Mouse (Mus musculus): ENCODE data around the gene Nfatc4.

The Nfatc4 gene

DNA sequence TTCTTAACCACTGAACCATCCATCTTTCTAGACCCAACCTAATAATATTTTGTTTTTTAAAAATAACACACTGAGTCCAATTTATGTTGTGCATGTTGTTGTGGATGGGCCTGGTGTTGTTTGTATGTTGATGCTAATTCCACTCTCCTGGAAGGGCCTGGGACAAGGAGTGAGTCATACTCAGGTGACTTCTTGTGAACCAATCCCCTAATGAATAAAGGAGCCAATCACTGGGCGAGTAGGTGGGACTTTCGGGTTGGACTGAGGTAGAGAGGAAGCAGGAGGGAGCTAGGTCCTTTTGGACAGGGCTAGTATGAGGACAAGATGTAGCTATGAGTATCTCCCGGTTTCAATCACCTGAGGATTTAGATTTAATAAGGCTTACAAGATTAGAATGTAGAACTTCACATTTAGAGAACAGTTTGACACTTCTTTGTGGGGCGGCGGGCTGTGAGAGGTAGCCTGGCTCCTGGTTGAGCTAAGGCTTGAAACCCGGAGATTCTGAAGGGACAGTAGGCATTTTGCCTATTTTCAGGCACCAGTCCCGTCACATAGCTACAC, 3.0 kb upstream of the Nfatc4 start:
- intact Hi-C loops (cut with DNase I): no loop called here

- intact Hi-C loops (cut with DNase I): no loop called here
Measured at GRCm38 (mm10) chr14:55820576-55820975, 2.4 kb upstream of the Nfatc4 start.

DNA sequence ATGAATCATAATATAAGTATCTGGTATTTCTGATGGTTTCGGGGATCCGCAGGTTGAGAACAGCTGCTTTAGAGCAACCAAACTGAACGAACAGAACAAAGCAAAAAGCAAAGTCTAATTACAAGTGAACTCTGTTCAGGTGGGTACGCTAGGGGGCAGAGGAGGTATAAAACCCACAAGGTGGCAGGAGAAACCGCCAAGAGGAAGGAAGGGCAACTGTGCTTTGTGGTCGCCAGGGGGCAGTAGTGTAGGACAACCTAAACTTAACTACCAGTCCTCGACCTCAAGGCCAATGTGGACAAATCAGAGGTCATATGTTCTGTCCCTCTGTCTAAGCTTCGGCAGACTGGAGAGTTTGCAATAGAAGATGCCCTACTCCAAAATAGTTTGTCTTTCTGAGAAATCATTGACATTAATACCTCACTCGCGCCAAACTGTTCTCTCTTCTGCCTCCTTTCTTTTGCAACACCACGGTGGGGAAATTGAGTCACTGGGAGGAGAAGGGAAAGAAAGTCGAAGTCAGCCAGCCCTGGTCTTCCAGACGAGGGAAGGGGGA, 431 bp upstream of the Nfatc4 start:
- intact Hi-C loops (cut with DNase I): loop anchor here (1.0 kb wide), 1 partner anchor 42 kb away; no protein-coding TSS in a partner anchor

GRCm38 (mm10) chr14:55824001-55824480, 1.1 kb downstream of the Nfatc4 start:
- intact Hi-C loops (cut with DNase I): no loop called here

GRCm38 (mm10) chr14:55824481-55825215, 1.7 kb downstream of the Nfatc4 start:
- intact Hi-C loops (cut with DNase I): no loop called here

DNA sequence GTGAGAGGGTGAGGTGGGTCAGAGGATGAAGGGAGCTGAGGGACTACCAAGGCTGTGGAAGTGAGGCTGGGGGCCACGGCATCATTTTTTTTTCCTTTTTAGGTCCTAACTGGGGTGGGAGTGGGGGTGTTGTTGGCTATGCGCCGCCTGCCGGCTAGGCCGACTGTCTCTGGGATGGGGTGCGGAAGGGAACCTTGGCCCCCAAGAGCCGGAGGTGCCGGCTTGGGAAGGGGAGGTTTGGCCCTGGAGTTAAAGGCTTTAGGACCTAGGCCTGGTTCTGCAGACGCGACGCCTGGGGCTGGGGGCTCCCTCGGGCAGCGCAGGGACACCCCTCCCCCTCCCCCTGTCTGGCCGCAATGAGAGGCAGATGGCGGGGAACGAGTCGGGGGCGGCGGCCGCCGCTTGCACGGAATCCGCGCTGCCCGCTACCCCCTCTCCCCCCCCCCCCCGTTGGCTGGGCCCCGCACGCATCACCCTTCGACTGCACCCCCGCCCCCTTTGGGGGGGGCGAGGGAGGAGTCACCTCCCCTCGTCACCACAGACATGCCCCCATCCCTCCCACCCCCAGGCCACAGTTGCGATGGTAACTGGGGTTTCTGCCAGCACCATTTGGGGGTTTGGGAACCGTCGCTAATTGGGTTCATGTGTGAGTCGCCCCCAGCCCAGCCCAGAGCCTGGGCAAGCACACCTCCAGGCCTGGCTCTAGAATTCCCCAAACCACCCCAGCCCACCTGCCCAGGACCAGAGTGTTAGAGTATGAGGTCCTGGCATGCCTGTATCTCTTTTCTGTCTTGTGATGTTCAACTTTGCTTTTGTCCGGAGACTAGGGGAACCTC, 2.5 kb downstream of the Nfatc4 start:
- intact Hi-C loops (cut with DNase I): no loop called here

- intact Hi-C loops (cut with DNase I): no loop called here
Measured at GRCm38 (mm10) chr14:55826142-55826541, 3.2 kb downstream of the Nfatc4 start.

GRCm38 (mm10) chr14:55826551-55827340, 3.8 kb downstream of the Nfatc4 start:
- intact Hi-C loops (cut with DNase I): no loop called here

DNA sequence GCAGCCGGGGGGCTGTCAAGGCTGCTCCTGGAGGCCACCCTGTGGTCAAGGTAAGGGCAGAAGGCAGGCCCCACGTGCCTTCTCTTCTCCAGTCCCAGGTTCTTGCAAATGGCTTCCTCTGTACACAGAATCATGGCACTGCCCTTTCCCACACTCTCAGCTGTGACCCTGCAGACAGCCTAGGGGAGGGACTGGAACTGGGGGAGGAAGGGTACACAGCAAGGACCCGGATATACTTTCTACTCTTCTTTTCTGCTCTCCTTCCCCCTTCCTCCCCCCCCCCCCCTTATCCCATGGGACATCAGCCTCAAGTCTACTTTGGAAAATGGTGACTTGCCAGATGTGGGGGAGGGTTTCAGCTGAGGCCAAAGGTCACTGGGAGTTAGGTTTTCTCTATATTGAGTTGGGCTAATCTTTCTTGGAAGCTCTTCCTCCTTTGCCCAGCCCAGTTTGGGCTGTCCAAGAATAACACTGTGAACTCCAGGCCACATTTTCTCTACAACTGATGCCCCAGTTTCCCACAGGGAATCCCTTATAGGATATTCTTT, 5.8 kb downstream of the Nfatc4 start:
- intact Hi-C loops (cut with DNase I): no loop called here

DNA sequence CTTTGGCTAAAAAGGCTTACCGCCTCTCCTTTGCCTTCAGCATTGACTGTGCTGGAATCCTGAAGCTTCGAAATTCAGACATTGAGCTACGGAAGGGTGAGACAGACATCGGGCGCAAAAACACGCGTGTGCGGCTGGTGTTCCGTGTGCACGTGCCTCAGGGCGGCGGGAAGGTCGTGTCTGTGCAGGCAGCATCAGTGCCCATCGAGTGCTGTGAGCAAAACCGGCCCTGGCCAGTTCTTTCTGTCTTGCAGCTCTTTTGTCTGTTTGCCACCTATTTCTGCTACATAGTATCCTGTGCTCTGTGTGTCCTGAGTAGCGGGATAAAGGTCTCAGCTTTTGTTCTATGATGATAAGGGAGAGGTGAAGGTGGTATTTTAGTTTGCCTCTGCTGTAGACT, 6.9 kb downstream of the Nfatc4 start:
- intact Hi-C loops (cut with DNase I): no loop called here

- intact Hi-C loops (cut with DNase I): no loop called here
Measured at GRCm38 (mm10) chr14:55830331-55830730, 7.4 kb downstream of the Nfatc4 start.

GRCm38 (mm10) chr14:55833126-55833525, 10.2 kb downstream of the Nfatc4 start:
- intact Hi-C loops (cut with DNase I): no loop called here

DNA sequence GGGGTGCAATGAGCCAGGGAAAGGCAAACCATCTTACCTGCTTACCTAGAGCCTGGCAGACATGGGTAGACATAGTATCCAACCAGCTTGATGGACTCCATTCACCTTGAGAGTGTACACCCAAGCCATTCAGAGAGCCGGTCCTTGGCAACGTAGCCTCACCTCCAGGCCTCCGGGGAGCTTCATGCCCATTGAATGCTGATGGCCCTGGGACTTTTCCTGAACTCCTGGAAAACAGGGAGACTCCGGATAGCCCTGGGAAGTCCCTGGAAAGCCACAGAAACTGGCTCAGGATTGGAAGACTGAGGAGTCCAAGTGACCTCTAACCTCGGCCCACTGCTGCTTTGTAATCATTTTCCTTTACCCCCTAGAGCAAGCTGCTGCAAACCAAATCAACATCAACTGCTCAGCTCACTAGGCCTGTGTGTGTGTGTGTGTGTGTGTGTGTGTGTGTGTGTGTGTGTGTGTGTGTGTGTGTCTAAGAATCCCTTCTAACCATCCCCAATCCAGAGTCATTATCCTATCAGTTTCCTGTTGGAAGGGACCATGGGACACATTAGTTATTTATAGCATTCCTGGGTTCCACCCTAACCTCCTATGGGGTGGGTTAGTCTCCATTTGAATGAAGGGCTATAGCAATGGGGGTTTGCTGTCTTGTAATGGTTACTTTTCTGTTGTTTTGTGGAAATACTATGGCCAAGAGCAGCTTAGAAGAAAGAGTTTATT, 12.0 kb downstream of the Nfatc4 start:
- intact Hi-C loops (cut with DNase I): no loop called here

DNA sequence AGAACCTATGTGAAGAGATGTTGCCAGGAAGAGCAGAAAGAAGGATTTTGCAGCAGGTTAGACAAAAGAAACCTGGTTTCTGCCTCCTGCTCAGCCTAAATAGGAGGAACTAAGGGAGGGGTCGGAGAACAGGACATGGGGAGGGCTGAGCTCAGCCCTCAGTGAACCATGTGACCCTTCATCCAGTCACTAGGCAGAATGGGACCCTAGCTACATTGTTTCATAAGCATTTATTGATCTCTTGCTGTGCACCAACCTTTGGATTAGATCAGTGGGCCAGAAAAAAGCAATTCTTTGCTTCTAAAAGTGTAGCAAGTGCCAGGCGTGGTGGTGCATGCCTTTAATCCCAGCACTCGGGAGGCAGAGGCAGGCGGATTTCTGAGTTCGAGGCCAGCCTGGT, 15.4 kb downstream of the Nfatc4 start:
- intact Hi-C loops (cut with DNase I): no loop called here

DNA sequence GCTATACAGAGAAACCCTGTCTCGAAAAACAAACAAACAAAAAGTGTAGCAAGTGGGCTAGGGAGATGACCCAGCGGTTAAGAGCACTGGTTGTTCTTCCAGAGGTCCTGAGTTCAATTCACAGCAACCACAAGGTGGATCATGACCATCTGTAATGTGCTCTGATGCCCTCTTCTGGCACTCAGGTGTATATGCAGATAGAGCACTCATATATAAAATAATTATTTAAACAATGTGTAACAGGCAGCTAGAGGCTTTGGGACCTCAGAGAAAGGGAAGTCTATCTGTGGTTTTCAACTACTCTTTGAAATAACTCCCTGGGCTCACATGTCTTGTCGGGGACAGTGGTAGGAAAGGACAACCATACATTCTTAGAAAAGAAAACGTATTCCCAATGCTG, 15.8 kb downstream of the Nfatc4 start:
- intact Hi-C loops (cut with DNase I): no loop called here

DNA sequence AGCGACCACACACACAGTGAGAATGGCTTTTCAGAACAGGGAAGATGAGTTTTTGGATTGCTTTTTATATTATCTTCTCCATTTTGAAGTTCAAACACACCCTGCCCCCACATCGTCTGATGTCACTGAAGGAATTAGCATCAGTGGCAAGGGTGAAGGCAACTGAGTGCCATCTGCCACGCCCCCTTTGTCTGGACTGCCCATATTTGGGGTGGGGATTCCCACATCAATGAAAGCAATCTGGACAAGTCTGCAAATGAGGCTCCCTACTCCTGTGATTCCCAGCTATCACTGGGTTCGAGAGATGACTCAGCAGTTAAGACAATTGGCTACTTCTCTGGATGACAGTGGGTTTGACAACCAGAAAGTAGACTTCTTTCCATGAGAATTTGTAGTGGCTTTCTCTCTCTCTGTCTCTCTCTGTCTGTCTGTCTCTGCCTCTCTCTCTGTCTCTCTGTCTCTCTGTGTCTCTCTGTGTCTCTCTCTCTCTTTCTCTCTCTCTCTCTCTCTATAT, 18.0 kb downstream of the Nfatc4 start:
- intact Hi-C loops (cut with DNase I): no loop called here

- intact Hi-C loops (cut with DNase I): no loop called here
Measured at GRCm38 (mm10) chr14:55842794-55843193, 19.9 kb downstream of the Nfatc4 start.

DNA sequence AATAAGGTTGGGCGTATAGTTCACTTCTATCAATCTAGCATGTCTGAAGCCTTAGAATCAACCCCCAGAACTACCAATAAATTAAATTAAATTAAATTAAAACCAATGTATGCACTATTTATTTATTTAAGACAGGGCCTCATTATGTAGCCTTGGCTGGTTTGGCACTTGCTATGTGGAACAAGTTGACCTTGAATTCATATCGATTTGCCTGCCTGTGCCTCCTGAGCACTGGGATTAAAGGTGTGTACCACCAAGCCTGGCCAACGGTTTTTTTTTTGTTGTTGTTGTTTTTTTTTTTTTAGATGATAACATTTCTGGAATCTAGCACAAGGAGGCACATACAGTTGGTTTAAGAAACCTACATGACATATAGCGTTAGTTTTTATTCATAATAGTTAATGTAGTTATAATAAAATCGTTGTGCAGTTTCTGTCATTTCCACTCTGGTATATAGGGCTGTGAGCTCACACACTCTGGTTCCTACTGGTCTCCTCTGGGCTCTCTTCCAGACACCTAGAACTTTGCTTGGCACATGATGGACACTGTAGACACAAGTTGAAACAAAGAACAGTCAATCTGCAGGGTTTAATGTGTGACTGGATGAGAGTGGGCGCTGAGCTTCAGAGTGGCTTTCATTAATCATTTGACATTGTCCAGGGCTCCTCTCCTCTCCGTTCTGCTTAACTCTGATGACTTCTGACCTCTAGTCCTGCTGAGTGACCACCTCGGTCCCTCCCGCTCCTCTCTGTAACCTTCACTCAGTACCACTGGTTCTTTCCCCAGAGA, 22.8 kb downstream of the Nfatc4 start:
- intact Hi-C loops (cut with DNase I): no loop called here

DNA sequence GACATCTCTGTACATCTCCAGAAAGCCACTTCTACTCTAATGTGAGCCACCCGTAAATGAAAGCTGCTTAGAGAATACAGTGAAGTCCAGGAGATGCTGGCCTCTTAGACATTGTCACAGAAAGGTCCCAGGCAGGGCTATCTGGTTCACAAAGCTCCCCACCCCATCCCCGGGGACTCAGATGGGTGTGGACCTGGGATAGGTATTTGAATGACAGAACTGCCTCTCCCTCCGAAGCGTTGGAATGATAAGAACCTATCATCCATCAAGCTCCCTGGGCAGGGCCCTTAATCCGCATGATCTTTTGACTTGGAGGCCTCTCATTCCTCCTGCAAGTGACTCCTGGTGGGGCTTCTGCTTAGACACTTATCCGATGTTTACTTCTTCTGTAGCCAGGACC, 27.9 kb downstream of the Nfatc4 start:
- intact Hi-C loops (cut with DNase I): no loop called here

Data from adrenal gland (tissue).